9 mouse cellular contexts compared by ENCODE assay signal in the genomic region with DNA sequence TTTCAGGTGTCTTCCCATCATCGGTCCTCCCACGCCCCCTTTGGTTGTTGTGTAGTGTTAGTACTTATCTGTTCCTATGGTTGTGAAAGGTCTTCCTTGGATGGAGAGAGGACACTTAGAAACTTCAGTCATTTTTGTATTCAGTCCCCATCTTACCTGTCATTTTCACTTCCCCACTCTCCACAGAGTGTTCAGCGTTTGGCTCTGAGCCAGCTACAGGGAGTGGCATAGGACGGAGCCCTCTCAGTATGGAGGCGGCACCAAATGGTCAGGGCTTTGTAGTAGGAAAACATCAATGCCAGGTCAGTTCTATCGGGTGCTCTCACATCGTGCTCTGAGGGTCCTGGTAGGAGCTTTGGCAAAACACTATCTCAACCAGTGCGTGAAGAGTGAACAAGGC.
A peak's percentile ranks its signal among the peaks of the same experiment; 100 is the strongest.
DNase-seq lines count a peak whose midpoint lies in the region; ATAC-seq and TF ChIP-seq lines count a peak whose summit lies in the region.
"Had no signal": no experiment of that assay in that cellular context is flagged by ENCODE, and none has a peak within 500 bp of the region (broad histone marks: within the 10 kb centered on the region; RNA-seq: fewer than 3 reads in every experiment).

No protein-coding gene starts in this region.

- H3K4me3 ChIP-seq in heart, embryonic 16.5 days (ENCODE audit: low read length) = no peak overlapping the region
- no peak overlapping the region for H3K4me3 ChIP-seq in midbrain, embryonic 14.5 days (replicated peaks; ENCODE audit: low read depth, low read length)
- H3K4me3 ChIP-seq in midbrain, embryonic 16.5 days (ENCODE audit: low read depth, low read length) = no peak overlapping the region
- H3K4me3 ChIP-seq in liver, postnatal 0 days (ENCODE audit: low read depth, low read length) = no peak overlapping the region
- H3K4me3 ChIP-seq in stomach, embryonic 16.5 days (replicated peaks; ENCODE audit: low read length) = no peak overlapping the region

- no peaks in the 10 kb centered on the region for H3K27me3 ChIP-seq in heart, embryonic 16.5 days (ENCODE audit: control insufficient read depth, insufficient read depth, low read length)
- H3K27me3 ChIP-seq in midbrain, embryonic 14.5 days (ENCODE audit: control insufficient read depth, insufficient read depth, low read length) = no peaks in the 10 kb centered on the region
- no peaks in the 10 kb centered on the region for H3K27me3 ChIP-seq in midbrain, embryonic 16.5 days (ENCODE audit: control insufficient read depth, insufficient read depth, low read depth, low read length)
- no peaks in the 10 kb centered on the region for H3K27me3 ChIP-seq in liver, postnatal 0 days (ENCODE audit: insufficient read depth, low read length)
- no peaks in the 10 kb centered on the region for H3K27me3 ChIP-seq in stomach, embryonic 16.5 days (ENCODE audit: control insufficient read depth, insufficient read depth, low read length)

- peaks cover 20% of the 10 kb centered on the region for H3K4me1 ChIP-seq in heart, embryonic 16.5 days (ENCODE audit: control insufficient read depth, insufficient read depth, low read length)
- H3K4me1 ChIP-seq in midbrain, embryonic 14.5 days (ENCODE audit: control insufficient read depth, insufficient read depth, low read length) = peaks cover 13% of the 10 kb centered on the region
- H3K4me1 ChIP-seq in midbrain, embryonic 16.5 days (ENCODE audit: control insufficient read depth, insufficient read depth, low read length) = peaks cover 12% of the 10 kb centered on the region
- no peaks in the 10 kb centered on the region for H3K4me1 ChIP-seq in liver, postnatal 0 days (ENCODE audit: insufficient read depth)
- H3K4me1 ChIP-seq in stomach, embryonic 16.5 days (ENCODE audit: control insufficient read depth, insufficient read depth, low read length) = peaks cover 9% of the 10 kb centered on the region; the same call in 1 of the 2 replicates

- ATAC-seq in heart, embryonic 16.5 days (replicated peaks; ENCODE audit: extremely low read depth, insufficient read depth, low FRiP score) = no peak
- ATAC-seq in midbrain, embryonic 14.5 days (ENCODE audit: low FRiP score, low TSS enrichment) = peak; percentile 22; the same call in 1 of the 2 replicates
- ATAC-seq in midbrain, embryonic 16.5 days = no peak
- ATAC-seq in liver, postnatal 0 days = no peak
- 0 out of 2 replicates have a peak, but pooled peaks have one; percentile 48 for ATAC-seq in stomach, embryonic 16.5 days (ENCODE audit: insufficient read depth, low FRiP score)

- DNase-seq in heart, postnatal 4 days = no peak
- DNase-seq in midbrain, embryonic 14.5 days = no peak
- DNase-seq in liver, postnatal 0 days = no peak
- DNase-seq in retina, postnatal 1 day = no peak
- DNase-seq: heart, postnatal 14 days; right cerebral cortex, postnatal 14 days had no signal

- no peak overlapping the region for H3K27ac ChIP-seq in heart, embryonic 16.5 days (ENCODE audit: low read length)
- no peak overlapping the region for H3K27ac ChIP-seq in midbrain, embryonic 14.5 days (replicated peaks; ENCODE audit: low read depth, low read length)
- H3K27ac ChIP-seq in midbrain, embryonic 16.5 days (ENCODE audit: low read length) = no peak overlapping the region
- H3K27ac ChIP-seq in liver, postnatal 0 days (ENCODE audit: low read depth) = no peak overlapping the region
- H3K27ac ChIP-seq in stomach, embryonic 16.5 days (ENCODE audit: low read length) = no peak overlapping the region

- 55% methylated on average over 8 of the region's 8 CpGs for WGBS in heart, embryonic 16.5 days
- 71% methylated on average over 8 of the region's 8 CpGs for WGBS in midbrain, embryonic 14.5 days
- WGBS in midbrain, embryonic 16.5 days = 72% methylated on average over 8 of the region's 8 CpGs
- 66% methylated on average over 8 of the region's 8 CpGs for WGBS in liver, postnatal 0 days (ENCODE audit: insufficient replicate concordance)
- 68% methylated on average over 8 of the region's 8 CpGs for WGBS in stomach, embryonic 16.5 days

- peak overlapping the region; percentile 30; the same call in 1 of the 2 replicates for H3K4me2 ChIP-seq in heart, embryonic 16.5 days (ENCODE audit: low read depth, low read length)
- no peak overlapping the region for H3K4me2 ChIP-seq in midbrain, embryonic 14.5 days (ENCODE audit: low read length)
- no peak overlapping the region for H3K4me2 ChIP-seq in midbrain, embryonic 16.5 days (ENCODE audit: low read length)
- 0 out of 2 replicates have a peak overlapping the region, but pooled peaks have one; percentile 14 for H3K4me2 ChIP-seq in liver, postnatal 0 days (ENCODE audit: low read depth, low read length)
- no peak overlapping the region for H3K4me2 ChIP-seq in stomach, embryonic 16.5 days (ENCODE audit: low read depth, low read length)

- H3K9me3 ChIP-seq in heart, embryonic 16.5 days (replicated peaks; ENCODE audit: control insufficient read depth, low read length) = peaks cover 2% of the 10 kb centered on the region; the same call in 1 of the 2 replicates
- H3K9me3 ChIP-seq in midbrain, embryonic 14.5 days (ENCODE audit: control insufficient read depth, low read length) = no peaks in the 10 kb centered on the region
- no peaks in the 10 kb centered on the region for H3K9me3 ChIP-seq in midbrain, embryonic 16.5 days (replicated peaks; ENCODE audit: control insufficient read depth, low read length, poor library complexity, severe bottlenecking)
- H3K9me3 ChIP-seq in liver, postnatal 0 days (ENCODE audit: low read length) = no peaks in the 10 kb centered on the region
- H3K9me3 ChIP-seq in stomach, embryonic 16.5 days (replicated peaks; ENCODE audit: control insufficient read depth, low read length) = no peaks in the 10 kb centered on the region

- TF ChIP-seq CTCF in liver, postnatal 0 days (IDR thresholded peaks at IDR 0.05; ENCODE audit: low read depth) = no peak

- TF ChIP-seq EP300 in liver, postnatal 0 days (IDR thresholded peaks at IDR 0.05; ENCODE audit: low read depth) = no peak

- H3K9ac ChIP-seq in heart, embryonic 16.5 days (ENCODE audit: low read length) = no peak overlapping the region
- no peak overlapping the region for H3K9ac ChIP-seq in midbrain, embryonic 14.5 days (replicated peaks; ENCODE audit: low read length)
- no peak overlapping the region for H3K9ac ChIP-seq in midbrain, embryonic 16.5 days (ENCODE audit: low read depth, low read length)
- no peak overlapping the region for H3K9ac ChIP-seq in liver, postnatal 0 days (replicated peaks)
- H3K9ac ChIP-seq in stomach, embryonic 16.5 days (ENCODE audit: low read length) = no peak overlapping the region

- H3K36me3 ChIP-seq in heart, embryonic 16.5 days (ENCODE audit: control insufficient read depth, insufficient read depth) = no peaks in the 10 kb centered on the region; the same call in 1 of the 2 replicates
- H3K36me3 ChIP-seq in midbrain, embryonic 14.5 days (ENCODE audit: control insufficient read depth, insufficient read depth, low read length) = no peaks in the 10 kb centered on the region
- no peaks in the 10 kb centered on the region for H3K36me3 ChIP-seq in midbrain, embryonic 16.5 days (ENCODE audit: control insufficient read depth, insufficient read depth, low read length)
- H3K36me3 ChIP-seq in liver, postnatal 0 days (replicated peaks; ENCODE audit: insufficient read depth, low read length) = no peaks in the 10 kb centered on the region
- H3K36me3 ChIP-seq in stomach, embryonic 16.5 days (ENCODE audit: control insufficient read depth, insufficient read depth, low read length) = no peaks in the 10 kb centered on the region

Comparison
In these comparisons a context has a peak if more than half of its experiments do, and no peak if none do; other contexts are left out.
1. ATAC-seq: peak in midbrain, embryonic 14.5 days (single experiment) and stomach, embryonic 16.5 days (single experiment); none in heart, embryonic 16.5 days (single experiment), midbrain, embryonic 16.5 days (single experiment) and liver, postnatal 0 days (single experiment).
2. H3K4me2 ChIP-seq: peak in heart, embryonic 16.5 days (single experiment) and liver, postnatal 0 days (single experiment); none in midbrain, embryonic 14.5 days (single experiment), midbrain, embryonic 16.5 days (single experiment) and stomach, embryonic 16.5 days (single experiment).